Mouse (Mus musculus): ENCODE measurements at regions not wholly inside any gene's neighbourhood (a gene's known extent, or its start where the extent isn't known, plus 50 kb on each side); places are given as distances from the start of the nearest gene placed in this dataset.

- DNase-seq (ENCODE audit: low read depth, low spot score) = no peak
Observed at GRCm38 (mm10) chr5:29142957-29143356, 52.8 kb upstream of the Rnf32 start.

- DNase-seq (ENCODE audit: low read depth, low spot score) = no peak
Observed at GRCm38 (mm10) chr5:29142502-29142901, 53.3 kb upstream of the Rnf32 start.

DNA sequence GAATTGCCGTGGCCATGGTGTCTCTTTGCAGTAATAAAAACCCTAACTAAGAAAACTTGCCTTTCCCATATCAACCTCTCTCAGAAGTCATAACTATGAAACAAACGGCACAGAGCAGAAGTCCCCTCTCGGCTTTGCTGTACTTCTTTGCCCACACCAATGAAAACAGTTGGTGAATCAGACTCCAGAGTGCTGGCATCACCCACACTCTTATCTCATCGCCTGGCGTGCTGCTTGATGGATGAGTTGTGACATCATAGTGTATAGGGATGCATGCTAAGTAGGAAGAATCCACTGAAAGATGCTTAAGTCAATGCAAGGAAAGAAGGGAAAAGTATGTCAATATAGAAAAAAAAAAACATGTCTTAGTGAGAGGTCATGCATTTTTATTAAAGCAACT lies 58.3 kb upstream of the Rnf32 start:
- no peak for DNase-seq (ENCODE audit: low read depth, low spot score)

GRCm38 (mm10) chr5:29132261-29132660 lies 63.5 kb upstream of the Rnf32 start:
- DNase-seq (ENCODE audit: low read depth, low spot score) = peak; percentile 70

GRCm38 (mm10) chr5:29131762-29132161 lies 64.0 kb upstream of the Rnf32 start:
- peak; percentile 61 for DNase-seq (ENCODE audit: low read depth, low spot score)

- DNase-seq (ENCODE audit: low read depth, low spot score) = no peak
Observed at GRCm38 (mm10) chr5:29129724-29130123, 66.1 kb upstream of the Rnf32 start.

DNA sequence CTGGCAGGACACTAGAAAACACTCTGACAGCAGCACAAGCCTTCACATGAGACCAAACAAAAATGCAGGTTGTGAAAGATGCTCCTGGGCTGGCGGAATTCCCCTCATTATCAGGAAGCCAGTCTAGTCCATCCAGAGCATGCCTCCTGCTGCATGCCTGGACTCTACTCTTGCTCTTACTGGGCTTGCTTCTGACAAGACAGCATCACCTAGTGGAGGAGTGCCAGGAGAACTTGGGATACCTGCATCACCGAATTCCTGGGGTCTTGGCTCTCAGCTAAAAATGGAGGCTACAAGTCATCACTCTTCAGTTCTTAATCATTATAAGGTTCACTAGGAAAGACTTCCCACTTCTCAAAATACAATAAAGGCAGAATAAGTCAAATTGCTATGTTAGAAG lies 78.8 kb upstream of the Rnf32 start:
- DNase-seq (ENCODE audit: low read depth, low spot score) = peak; percentile 7

- no peak for DNase-seq (ENCODE audit: low read depth, low spot score)
Observed at GRCm38 (mm10) chr5:29112531-29112930, 83.3 kb upstream of the Rnf32 start.

GRCm38 (mm10) chr5:29107276-29107675 lies 88.5 kb upstream of the Rnf32 start:
- no peak for DNase-seq (ENCODE audit: low read depth, low spot score)

GRCm38 (mm10) chr5:29083288-29083687 lies 112.5 kb upstream of the Rnf32 start:
- DNase-seq (ENCODE audit: low read depth, low spot score) = no peak

GRCm38 (mm10) chr5:29054393-29054792 lies 141.4 kb upstream of the Rnf32 start:
- no peak for DNase-seq (ENCODE audit: low read depth, low spot score)

- peak; percentile 27 for DNase-seq (ENCODE audit: low read depth, low spot score)
Observed at GRCm38 (mm10) chr5:29036636-29037035, 159.2 kb upstream of the Rnf32 start.

GRCm38 (mm10) chr5:29033462-29033997 lies 162.3 kb upstream of the Rnf32 start:
- no peak for DNase-seq (ENCODE audit: low read depth, low spot score)

DNA sequence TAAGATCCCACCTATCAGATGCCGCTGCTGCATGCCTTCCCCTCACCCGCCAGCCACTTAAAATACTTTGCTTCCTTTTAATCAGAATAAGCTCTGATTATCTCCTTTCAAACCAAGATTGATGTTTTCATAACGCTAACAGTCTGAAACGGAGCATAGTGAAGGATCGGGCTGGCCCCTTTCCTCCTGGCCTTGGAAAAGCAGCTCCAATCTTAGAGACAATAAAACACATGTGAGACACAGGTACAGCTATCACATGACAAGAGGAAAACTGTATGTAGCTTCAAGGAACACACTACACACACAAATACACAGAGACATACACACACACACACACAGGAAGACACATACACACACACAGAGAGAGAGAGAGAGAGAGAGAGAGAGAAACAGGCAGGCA lies 165.3 kb upstream of the Rnf32 start:
- no peak for DNase-seq (ENCODE audit: low read depth, low spot score)

GRCm38 (mm10) chr5:29029957-29030356 lies 165.8 kb upstream of the Rnf32 start:
- no peak for DNase-seq (ENCODE audit: low read depth, low spot score)

DNA sequence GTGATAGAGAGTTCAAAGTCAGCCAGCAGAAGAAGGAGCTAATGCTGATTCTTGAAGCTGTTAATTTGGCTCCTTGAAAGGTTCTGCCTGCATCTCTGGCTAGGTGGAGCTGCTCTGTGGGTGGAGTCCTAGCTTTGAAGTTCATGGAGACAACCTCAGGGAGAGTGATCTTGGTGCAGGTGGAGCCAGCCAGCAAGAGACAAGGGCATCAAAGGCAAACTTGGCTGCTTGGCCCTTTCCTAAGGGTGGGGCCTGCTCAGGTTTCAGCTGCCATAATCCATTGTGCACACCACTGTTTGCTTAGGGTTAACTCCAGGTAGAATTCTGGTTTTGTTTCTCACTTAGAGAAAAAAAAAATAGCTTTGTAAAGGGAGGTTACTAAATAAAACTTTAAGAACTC lies 170.7 kb upstream of the Rnf32 start:
- DNase-seq (ENCODE audit: low read depth, low spot score) = peak; percentile 7

GRCm38 (mm10) chr5:28992796-28993195 lies 203.0 kb upstream of the Rnf32 start:
- DNase-seq (ENCODE audit: low read depth, low spot score) = no peak

DNA sequence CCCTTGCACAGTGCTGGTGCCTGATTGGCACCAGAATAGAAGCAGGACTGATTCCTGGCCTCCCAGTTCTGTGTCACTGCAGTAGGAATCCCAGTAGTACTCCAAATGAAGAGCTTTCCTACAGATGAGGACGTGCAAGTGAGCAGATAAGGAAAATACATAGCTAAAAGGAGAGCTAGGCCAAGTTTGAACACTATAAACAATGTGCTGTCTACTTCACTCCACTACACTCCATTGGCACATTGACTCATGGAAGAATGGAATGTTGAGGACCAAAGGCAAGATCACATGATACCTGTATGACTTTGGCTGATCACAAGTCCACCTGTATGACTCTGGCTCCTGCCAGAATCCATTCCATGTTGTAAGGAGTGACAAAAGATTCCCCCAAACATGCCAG lies 215.9 kb upstream of the Rnf32 start:
- DNase-seq (ENCODE audit: low read depth, low spot score) = no peak

DNA sequence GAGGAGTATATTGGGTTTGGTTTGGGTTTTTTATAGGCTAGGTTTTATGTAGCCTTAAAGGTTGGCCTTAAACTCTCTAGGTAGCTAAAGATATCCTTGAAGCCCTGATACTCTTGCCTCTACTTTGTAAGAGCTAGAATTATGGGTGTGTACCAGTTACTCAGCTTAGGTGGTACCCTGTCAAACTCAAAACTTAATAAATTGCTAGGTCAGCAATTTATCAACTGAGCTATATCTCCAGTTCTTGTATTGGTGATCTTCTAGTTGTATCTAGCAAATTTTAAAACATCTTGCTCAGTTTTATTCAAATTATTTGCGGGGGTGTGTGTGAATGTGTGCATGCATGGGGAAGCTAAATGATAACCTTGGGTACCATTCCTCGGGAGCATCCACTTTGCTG lies 225.4 kb upstream of the Rnf32 start:
- no peak for DNase-seq (ENCODE audit: low read depth, low spot score)

DNA sequence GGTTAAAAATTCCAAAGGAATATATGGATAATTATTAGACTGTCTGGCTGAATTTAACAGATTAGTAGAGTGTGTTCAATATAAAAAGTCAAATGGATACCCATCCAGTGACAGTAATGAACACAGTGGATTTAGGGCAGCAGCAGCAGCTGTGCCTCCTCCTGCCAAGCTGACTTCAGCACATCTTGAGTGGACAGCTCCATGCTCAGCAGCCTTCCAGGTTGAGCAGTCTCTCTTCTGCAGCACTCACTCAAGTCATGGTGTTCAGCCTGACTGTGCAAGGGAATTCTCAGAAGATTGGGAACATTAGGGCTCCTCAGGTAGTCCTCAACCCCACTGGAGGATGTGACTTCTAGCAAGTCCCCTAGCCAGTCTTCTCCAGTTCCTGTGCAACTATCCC lies 240.8 kb upstream of the Rnf32 start:
- peak; percentile 46 for DNase-seq (ENCODE audit: low read depth, low spot score)

DNA sequence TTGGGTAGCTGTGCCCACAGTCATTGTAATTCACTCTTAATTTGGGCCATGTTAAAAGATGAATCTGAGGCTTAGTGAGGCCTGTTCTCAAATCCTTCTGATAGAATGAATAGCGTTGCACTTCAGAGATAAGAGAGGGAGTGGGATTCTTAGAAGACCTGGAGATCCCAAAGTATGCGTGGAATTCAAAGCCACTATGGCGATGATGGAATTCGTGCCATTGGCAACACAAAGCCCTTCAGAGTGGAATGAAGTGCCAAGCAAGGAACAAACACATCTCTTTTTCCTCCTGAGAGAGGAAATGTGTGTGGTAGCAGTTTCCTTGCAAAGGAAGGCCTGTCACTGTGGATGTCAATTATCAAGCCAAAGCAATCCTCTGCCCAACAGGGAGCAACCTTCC lies 248.3 kb upstream of the Rnf32 start:
- DNase-seq (ENCODE audit: low read depth, low spot score) = no peak

DNA sequence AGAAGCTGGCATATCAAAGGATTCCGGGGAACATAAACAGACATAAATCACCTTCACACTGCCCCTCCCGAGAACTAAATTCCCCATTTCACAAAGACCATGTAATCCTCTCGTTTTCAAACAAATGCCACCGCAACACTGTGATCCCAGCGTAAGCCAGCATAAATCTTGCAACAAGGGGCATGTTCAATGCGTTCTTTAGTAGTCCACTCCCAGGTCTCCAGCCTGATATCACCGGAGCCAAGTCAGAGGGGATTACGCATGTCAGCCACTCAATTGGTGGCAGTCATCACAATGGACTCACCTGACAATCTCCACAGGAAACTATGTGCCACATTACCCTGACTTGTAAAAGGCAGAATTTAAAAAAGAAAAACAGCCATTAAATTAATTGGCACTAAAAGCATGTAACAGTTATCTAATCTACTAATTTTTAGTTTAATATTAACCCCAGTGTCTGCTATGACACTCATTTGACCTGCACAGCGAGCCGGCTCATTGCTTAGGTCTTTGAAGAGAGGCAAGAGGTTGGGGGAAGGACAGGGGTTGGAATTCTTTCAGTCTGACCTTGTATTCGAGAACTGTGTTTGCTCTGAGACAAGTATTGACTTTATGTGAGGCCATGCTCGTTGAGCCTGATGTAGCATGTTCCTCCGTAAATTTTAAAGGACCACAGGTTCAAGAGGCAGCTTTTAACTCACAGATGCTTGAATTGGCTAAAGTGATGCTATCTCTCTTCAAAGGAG lies 252.0 kb upstream of the Rnf32 start:
- no peak for DNase-seq (ENCODE audit: low read depth, low spot score)

GRCm38 (mm10) chr5:28940972-28941371 lies 254.8 kb upstream of the Rnf32 start:
- no peak for DNase-seq (ENCODE audit: low read depth, low spot score)

All from ES-CJ7 (cell line).